Mouse (Mus musculus) kidney, adult 2 months (tissue): ENCODE measurements at regions not wholly inside any gene's neighbourhood (a gene's known extent, or its start where the extent isn't known, plus 50 kb on each side); places are given as distances from the start of the nearest gene placed in this dataset.

Source experiments
- DNase-seq: peaks from one replicate; pipeline ENCODE4 v3.0.0; 2021
- H3K27ac ChIP-seq: fragments of 200-500 bp; 2 replicates; pipeline ENCODE4 v1.5.1; 2012; ENCODE audit warnings: low read depth, low read length, control low read depth, inconsistent platforms; ENCODE audit not compliant: insufficient read depth
- H3K27me3 ChIP-seq: fragments of 200-500 bp; replicated peaks from 2 replicates; pipeline ENCODE4 v1.6.1; 2012; ENCODE audit warnings: mild to moderate bottlenecking, moderate library complexity, low read length, inconsistent platforms; ENCODE audit not compliant: control insufficient read depth, insufficient read depth
- H3K36me3 ChIP-seq: fragments of 200-500 bp; 2 replicates; pipeline ENCODE4 v1.6.1; 2012; ENCODE audit warnings: mild to moderate bottlenecking, moderate library complexity, low read length, inconsistent platforms; ENCODE audit not compliant: control insufficient read depth, insufficient read depth
- H3K4me1 ChIP-seq: fragments of 200-500 bp; 2 replicates; pipeline ENCODE4 v1.6.1; 2011; ENCODE audit warnings: low read length; ENCODE audit not compliant: control insufficient read depth, insufficient read depth
- H3K4me3 ChIP-seq: fragments of 200-500 bp; 2 replicates; pipeline ENCODE4 v1.5.1; 2011; ENCODE audit warnings: mild to moderate bottlenecking, low read depth, low read length, control low read depth; ENCODE audit not compliant: insufficient read depth
- CTCF ChIP-seq: fragments of 200-500 bp; conservative IDR thresholded peaks from 2 replicates; pipeline ENCODE4 v1.5.1; 2011; ENCODE audit warnings: low read depth, mild to moderate bottlenecking, control low read depth, low read length, moderate library complexity, mixed read lengths; ENCODE audit not compliant: insufficient read depth, insufficient read length
- POLR2A ChIP-seq: fragments of 200-500 bp; IDR thresholded peaks from one replicate; pipeline ENCODE4 v1.6.1; 2011; ENCODE audit warnings: low read depth, low read length, control low read depth
- WGBS: fragments of 180-500 bp; shearing (Covaris S2); methylation state at CpG from one replicate; pipeline ENCODE4 v1.1.7; 2018; 5-methylcytosine and 5-hydroxymethylcytosine counted together

DNA sequence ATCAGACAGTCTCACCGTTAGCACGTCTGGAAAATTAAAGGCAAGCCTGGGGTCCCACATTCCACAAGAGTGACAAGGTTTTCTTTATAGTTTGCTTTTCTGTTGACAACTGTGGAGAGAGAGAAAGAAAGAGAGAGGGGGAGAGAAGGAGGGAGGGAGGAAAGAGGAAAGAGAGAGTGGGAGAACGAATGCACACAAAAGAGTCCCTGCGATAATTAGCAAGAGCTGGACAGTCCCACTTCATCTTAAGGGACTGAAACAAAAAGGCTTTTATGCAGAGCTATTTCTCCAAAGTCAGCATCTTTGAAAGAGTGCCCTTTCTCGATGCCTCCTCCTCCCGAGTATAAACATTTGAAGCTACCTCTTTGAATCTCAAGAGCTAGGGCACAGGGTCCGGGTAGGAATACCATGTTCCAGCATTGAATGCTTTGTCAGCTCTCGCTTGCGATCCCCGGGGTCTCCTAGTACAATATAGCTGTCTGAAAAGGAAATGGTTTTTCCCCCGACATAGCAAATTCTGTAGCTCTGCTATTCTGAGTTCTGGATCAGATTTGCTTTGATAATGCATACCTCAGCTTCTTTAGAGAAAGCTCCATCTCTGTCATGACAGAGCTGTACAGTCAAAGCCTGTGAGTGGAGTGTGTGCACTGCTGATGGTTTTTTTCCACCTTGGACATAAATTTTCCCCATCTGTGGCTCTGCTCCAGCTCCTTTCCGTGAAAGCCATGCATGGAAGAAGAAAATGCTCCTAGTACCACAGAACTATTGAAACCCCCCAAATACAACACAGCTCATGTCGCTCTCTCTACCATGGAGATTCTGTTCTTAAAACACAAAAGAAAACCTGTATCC, 282.9 kb upstream of the Fbxl7 start:
- TF ChIP-seq CTCF (no peak), POLR2A (no peak)
- 52% methylated on average over 13 of the region's 13 CpGs for WGBS
- Histone ChIP-seq H3K4me3 (no peak overlapping the region), H3K27me3 (no peaks in the 10 kb centered on the region), H3K4me1 (no peaks in the 10 kb centered on the region), H3K27ac (no peak overlapping the region), H3K36me3 (no peaks in the 10 kb centered on the region)
- no peak for DNase-seq

DNA sequence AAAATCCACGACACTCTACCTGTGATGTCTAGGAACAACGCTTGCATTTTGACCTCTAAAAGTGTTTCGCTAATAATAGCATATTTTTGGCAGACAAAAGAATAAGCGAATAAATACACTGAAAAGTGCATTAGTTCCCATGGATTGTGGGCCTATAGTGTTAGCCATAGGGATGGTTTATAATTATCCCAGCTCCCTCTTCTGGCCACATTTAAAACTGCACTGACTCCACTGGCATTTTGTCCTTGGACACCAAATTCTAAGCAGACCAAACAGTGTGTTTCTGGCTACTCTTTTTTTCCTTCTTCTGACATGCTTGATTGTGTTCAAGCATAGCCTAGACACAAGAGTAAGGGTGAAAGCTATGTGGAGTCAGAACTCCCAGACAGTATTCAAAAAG, 276.8 kb upstream of the Ank start:
- Histone ChIP-seq H3K4me1 (no peaks in the 10 kb centered on the region), H3K27ac (no peak overlapping the region), H3K27me3 (0 out of 2 replicates have a peak, but pooled peaks cover 1% of the 10 kb centered on the region), H3K36me3 (no peaks in the 10 kb centered on the region), H3K4me3 (no peak overlapping the region)
- 46% methylated on average over 4 of the region's 4 CpGs for WGBS
- DNase-seq = peak; percentile 60
- TF ChIP-seq POLR2A (no peak), CTCF (0 out of 2 replicates have a peak, but pooled peaks have one; percentile 6)

DNA sequence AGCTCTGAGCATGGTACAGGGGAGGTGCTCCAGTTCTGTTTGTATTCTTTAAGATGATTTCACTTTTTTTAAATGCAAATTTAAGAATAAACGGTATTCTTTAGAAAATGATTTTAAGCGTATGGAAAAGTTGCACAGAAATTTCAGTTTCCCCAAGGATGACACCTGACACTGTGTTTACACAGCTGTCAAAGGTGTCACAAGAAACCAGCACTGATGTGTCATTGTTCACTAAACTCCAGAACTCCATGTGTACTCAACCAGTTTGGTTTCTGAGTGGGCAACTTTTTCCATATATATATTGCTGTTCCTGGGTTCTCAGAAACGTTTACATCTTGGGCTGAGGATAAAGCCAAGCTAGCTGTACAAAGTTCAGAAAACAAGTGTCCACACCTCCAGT, 265.0 kb upstream of the Ank start:
- H3K36me3 ChIP-seq = no peaks in the 10 kb centered on the region
- WGBS = 71% methylated on average over 3 of the region's 3 CpGs
- no peak for TF ChIP-seq POLR2A
- TF ChIP-seq CTCF = no peak
- H3K4me3 ChIP-seq = no peak overlapping the region
- no peak overlapping the region for H3K27ac ChIP-seq
- no peaks in the 10 kb centered on the region for H3K27me3 ChIP-seq
- no peaks in the 10 kb centered on the region for H3K4me1 ChIP-seq
- no peak for DNase-seq

DNA sequence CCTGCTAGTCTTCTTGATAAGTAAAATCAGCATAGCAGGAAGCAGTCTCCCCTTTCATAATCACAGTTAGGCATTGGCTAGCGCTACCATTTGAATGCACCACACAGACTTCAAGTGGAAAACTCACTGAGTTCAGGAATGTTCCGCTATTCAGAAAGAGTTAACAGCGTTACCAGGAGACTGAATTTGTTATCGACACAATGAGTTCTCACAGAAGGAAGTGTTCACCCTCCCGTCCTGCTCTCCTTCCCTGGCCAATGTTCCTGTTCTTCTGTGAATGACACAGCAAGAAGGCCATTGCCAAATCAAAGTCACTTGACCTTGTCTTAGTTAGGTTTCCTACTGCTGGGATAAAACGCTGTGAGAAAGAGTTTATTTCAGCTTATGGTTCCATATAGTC, 261.6 kb upstream of the Ank start:
- WGBS = 77% methylated on average over 6 of the region's 6 CpGs
- no peaks in the 10 kb centered on the region for H3K27me3 ChIP-seq
- no peak for TF ChIP-seq CTCF
- TF ChIP-seq POLR2A = no peak
- H3K4me1 ChIP-seq = no peaks in the 10 kb centered on the region
- DNase-seq = no peak
- no peaks in the 10 kb centered on the region for H3K36me3 ChIP-seq
- no peak overlapping the region for H3K27ac ChIP-seq
- H3K4me3 ChIP-seq = no peak overlapping the region

DNA sequence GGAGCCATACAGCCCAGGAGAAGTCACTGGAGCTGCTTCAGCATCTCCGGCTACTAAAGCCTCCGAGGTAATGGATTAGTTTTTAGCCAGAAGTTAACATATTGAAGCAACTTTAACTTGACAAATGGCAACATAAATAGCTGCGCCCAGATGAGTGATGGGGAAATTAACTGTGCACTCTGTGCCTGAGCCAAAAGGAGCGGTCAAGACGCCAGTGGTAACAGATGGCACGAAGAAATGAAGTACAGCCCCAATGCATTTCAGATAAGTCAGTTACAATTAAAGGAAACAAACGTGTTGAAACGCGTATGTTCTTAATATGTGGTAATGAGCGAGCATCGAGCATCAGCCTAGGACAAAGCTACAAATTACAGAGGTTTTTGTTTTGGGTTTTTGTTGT, 259.0 kb upstream of the Ank start:
- no peak overlapping the region for H3K4me3 ChIP-seq
- DNase-seq = no peak
- 76% methylated on average over 11 of the region's 11 CpGs for WGBS
- H3K4me1 ChIP-seq = no peaks in the 10 kb centered on the region
- no peak for TF ChIP-seq POLR2A
- TF ChIP-seq CTCF = no peak
- H3K27me3 ChIP-seq = no peaks in the 10 kb centered on the region
- H3K27ac ChIP-seq = no peak overlapping the region
- H3K36me3 ChIP-seq = no peaks in the 10 kb centered on the region

DNA sequence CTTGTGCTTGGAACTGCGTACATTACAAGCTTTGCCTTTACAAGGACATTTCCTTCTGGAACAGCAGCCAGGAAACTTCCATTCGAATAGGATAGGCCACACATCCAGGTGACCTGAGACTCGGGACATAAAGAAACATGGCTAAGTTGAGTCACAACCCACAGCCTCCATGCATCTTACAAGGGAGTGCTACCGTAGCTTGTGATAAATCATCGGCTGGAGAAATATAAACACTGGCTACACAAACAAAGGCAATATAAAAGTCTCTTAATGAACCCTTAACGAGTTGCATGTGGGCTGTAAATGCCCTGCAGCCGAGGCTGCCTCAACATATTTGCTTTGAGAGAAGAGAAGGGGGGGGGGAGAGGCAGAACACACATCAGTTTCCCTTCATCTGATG, 250.1 kb upstream of the Ank start:
- Histone ChIP-seq H3K27me3 (no peaks in the 10 kb centered on the region), H3K4me1 (no peaks in the 10 kb centered on the region), H3K27ac (no peak overlapping the region), H3K36me3 (no peaks in the 10 kb centered on the region), H3K4me3 (no peak overlapping the region)
- TF ChIP-seq CTCF (no peak), POLR2A (no peak)
- no peak for DNase-seq
- WGBS = 22% methylated on average over 7 of the region's 7 CpGs

DNA sequence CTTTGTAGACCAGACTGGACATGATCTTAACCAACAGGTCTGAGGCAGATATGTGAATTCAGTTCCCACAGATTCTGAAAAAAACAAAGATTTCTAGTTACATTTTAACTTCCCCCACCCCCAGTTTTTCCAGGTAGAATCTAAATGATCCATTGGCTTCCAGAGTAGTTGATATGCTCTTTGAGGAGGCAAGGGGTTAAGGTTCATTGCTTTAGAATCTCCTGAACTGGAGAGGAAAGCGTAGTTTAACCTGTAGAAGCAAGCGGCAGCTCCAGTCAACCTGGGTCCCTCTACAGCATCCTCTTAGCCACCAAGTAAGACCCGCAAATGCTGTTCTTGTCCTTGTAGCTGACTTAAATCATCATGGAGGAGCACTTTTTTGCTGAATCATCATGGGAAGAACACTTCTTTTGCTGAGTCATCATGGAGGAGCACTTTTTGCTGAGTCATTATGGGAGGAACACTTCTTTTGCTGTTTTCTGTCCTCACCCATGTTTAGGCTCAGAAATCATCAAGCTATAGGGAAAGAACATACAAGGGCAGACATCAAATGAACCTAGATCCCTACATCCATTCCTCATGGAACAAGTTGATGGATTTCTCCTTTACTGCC, 247.2 kb upstream of the Ank start:
- no peaks in the 10 kb centered on the region for H3K27me3 ChIP-seq
- no peak overlapping the region for H3K4me3 ChIP-seq
- no peak overlapping the region for H3K27ac ChIP-seq
- 90% methylated on average over 3 of the region's 3 CpGs for WGBS
- DNase-seq = peak; percentile 5
- no peak for TF ChIP-seq POLR2A
- no peak for TF ChIP-seq CTCF
- no peaks in the 10 kb centered on the region for H3K36me3 ChIP-seq
- H3K4me1 ChIP-seq = no peaks in the 10 kb centered on the region
